Mouse (Mus musculus) heart, adult 2 months (tissue): ENCODE measurements at regions not wholly inside any gene's neighbourhood (a gene's known extent, or its start where the extent isn't known, plus 50 kb on each side); places are given as distances from the start of the nearest gene placed in this dataset.

ENCODE experiments used
- CTCF ChIP-seq: fragments of 200-600 bp; IDR thresholded peaks from 2 replicates; pipeline ENCODE4 v1.8.1; 2022; ENCODE audit warnings: antibody characterized with exemption, mild to moderate bottlenecking, moderate library complexity
- EP300 ChIP-seq: fragments of 200-500 bp; IDR thresholded peaks from 2 replicates; pipeline ENCODE4 v1.6.1; 2011; ENCODE audit warnings: low read depth, low read length, control low read depth; ENCODE audit not compliant: insufficient read depth
- POLR2A ChIP-seq: fragments of 200-500 bp; IDR thresholded peaks from 2 replicates; pipeline ENCODE4 v1.6.1; 2011; ENCODE audit warnings: mild to moderate bottlenecking, low read depth, low read length, control low read depth; ENCODE audit not compliant: insufficient read depth

- TF ChIP-seq CTCF (no peak), EP300 (no peak), POLR2A (no peak)
Observed at GRCm38 (mm10) chr1:76634071-76634470, 880.8 kb downstream of the Epha4 start.
